Mouse (Mus musculus): ENCODE data around the gene Eml3.

GRCm38 (mm10) chr19:8936736-8937135 lies 7.4 kb downstream of the Eml3 start:
- TF ChIP-seq CTCF (IDR thresholded peaks at IDR 0.05; ENCODE audit: low read depth, low read length) (no peak), POLR2A (IDR thresholded peaks at IDR 0.05; ENCODE audit: extremely low read depth, insufficient read depth, low read length) (no peak)

Measured in liver, adult 2 months (tissue).